Mouse (Mus musculus) 3T3-L1 (cell line): Measurements from ENCODE around the gene Stau1.

ENCODE experiments used
- DNase-seq: peaks from one replicate; pipeline ENCODE4 v3.0.0-alpha.2; 2015; ENCODE audit warnings: low read depth, low spot score

Stau1 gene

DNA sequence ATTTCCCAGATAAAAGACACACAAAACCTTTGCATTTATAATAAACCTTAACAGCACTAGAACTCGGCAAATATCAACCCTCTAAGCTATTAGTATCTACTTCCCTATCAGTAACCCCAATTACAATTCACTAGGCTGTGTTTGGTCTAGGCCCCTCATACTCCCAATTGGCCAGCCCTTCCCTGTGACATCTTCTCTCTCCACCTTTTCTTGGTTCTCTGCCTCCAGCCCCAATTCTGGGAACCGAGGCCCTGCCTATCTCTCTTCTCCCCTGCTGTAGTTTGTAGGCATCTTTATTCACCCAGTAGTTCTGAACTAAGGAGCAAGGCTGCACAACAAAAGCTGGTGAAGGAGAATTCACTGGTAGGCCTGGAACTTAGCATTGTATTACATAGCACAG is 72.1 kb downstream of the Stau1 start:
- no peak for DNase-seq

DNA sequence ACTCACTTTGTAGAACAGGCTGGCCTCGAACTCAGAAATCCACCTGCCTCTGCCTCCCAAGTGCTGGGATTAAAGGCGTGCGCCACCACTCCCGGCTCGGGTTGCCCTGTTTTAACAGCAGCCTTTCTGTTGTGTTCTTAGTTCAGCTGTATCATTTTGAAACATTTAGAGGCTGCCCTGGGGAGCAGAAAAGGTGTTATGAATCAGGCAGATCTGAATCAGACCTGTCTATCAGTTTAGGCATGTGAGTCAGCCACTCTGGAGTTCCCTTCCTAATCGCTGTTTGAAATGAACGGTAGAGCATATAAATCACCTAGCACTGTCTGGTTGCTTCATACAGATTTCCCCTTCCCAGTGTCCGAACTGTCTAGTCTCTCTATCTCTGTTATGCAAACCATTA is 85.6 kb downstream of the Stau1 start:
- DNase-seq: peak; percentile 18

DNA sequence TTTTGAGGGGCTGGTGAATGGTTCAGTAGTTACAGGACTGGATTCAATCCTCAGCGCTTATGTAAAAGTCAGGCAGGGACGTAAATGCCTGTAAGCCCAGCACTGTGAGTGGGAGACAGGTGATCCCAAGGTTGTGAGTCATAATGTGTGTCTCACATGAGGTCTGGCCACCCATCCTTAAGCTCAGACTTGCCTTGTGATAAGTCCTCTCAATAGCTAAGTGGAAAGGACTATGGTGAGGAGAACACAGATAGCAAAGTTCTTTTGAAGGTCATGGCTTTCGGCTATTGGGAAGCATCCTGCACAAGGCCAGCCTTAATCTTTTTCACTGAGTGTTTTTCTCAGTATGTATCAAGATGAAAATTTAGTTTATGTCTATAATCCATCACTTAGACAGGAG is 86.4 kb downstream of the Stau1 start:
- peak; percentile 36 for DNase-seq

DNA sequence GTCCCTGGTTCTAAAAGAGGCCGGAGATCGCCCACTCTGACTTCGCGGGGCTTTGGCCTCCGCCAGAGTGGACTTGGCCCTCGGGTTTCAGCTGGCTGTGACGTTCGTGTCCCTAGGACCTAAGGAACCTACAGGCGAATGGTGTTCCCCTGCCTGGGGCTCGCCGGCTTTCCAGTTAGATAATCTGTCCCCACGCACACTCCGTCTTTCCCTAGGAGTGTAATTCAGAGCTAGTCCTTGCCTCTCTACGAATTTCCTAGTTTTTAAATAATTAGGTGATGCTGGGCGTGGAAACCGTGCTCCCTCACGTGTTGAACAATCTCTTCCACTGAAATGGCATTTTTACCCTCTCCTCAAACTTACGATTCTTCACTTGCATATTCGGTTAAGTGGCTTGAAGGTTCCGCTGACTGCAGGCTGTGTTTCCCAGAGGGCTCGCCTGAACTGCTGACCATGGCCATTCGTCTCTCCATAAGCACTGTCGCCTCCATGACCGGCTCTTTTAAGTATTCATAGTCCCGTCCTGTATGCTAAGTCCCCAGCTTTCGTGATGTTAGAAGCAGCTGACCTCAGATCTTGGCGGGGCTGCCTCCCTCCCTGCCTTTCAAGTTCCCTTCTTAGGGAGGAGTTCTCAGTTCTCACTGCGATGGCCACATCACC is 89.4 kb downstream of the Stau1 start:
- peak; percentile 53 for DNase-seq

DNA sequence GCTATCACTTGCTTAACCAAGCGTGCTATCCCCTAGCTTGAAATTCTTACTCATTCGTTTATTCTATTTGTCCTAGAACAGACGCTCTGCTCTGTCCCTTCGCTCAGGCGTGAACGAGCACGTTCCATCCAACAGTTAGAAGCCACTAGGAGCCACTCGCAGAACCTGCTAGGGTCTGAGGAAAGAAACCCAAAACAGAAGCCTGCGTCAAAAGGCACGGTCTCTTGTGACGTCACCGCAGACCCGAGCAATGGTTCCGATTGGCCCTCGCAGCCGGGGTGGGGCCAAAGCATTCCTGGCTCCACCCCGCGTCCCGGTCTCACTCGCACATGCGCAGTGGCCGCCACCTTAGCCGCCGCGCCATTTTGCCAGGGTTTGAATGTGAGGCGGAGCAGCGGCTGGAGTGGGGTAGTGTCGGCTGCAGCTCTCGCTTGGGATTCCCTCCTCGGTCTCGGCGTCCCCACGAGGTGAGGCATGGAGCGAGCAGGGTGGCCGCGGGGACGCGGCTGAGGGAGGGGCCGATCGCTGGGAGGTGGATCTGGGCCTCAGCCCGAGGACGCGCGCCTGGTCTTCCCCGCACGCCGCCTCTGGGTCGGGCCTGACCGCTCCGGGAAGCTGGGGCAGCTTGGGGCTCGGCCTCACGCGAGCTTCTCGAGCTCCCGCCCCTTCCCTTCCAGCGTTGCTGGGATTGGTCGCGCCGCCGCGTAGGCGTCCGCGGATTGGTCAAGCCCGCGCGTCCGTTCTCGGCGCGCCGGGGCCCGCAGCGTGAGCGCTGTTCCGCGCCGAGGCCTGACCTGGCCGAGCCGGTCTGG is 90.2 kb downstream of the Stau1 start, which contains the start of gene Cse1l:
Cse1l (plus strand) TSS at position 330 of the 812 bp plus-strand sequence.
- peak; percentile 97 for DNase-seq

DNA sequence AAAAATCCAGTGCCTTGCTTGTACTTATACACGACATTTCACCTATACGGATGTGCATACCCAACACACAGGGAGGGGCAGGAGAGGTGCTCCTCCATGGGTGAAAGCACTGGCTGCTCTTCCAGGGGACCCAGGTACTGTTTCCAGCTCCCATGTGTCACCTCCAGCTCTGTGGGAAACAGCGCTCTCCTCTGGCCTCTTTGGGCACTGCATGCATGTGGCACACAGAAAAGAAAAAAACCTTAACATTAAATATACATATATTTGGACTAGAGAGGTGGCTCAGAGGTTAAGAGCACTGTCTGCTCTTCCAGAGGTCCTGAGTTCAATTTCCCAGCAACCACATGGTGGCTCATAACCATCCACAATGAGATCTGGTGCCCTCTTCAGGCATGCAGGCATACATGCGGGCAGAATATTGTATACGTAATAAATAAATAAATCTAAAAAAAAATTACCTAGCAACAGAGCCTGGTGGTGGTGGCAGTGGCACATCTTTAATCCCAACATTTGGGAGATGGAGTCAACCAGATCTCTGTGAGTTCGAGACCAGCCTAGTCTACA is 92.3 kb downstream of the Stau1 start:
- peak; percentile 27 for DNase-seq

DNA sequence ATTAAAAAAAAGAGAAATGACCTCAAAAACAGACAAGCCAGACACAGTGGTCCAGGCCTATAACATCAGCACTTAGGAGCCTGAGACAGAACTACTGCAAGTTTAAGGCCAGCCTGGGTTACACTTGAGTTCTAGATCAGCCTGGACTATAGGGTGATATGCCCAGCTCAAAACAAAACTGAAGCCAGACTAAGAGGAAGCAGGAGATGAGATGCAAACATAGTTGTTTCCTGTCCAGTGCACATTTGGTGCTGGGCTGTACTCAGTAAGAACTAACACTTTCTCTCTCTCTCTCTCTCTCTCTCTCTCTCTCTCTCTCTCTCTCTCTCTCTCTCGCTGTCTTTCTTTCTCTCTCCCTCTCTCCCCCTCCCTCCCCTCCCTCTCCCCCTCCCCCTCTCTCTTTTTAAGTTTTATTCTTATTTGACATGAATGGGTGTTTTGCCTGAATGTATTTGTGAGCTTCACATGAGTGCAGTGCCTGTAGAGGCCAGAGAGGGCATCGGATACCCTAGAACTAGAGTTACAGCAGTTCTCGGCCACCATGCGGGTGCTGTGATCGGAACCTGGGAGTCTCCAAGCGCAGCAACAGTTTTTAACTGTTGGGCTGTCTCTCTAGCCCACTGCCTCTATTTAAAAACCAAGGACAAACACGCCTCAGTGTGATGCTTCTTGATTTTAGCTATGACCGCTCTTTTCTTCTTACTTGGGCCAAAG is 95.2 kb downstream of the Stau1 start:
- DNase-seq: no peak

DNA sequence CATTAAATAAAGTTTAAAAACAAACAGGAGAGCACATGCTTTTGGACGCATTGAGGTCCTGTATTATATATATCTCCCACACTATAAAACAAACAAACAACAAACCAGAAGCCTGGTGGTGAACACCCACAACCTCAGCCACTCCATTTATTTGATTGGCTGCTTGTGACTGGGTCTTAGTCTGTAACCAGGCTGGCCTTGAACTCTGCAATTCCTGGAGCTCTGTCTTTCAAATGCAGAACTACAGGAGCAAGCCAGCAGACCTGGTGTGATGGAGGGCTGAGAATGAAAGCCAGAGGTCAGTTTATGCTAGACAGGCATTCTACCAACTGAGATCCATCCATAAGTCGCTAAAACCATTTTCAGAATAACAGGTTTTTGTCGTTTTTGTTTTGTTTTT is 96.4 kb downstream of the Stau1 start:
- no peak for DNase-seq

DNA sequence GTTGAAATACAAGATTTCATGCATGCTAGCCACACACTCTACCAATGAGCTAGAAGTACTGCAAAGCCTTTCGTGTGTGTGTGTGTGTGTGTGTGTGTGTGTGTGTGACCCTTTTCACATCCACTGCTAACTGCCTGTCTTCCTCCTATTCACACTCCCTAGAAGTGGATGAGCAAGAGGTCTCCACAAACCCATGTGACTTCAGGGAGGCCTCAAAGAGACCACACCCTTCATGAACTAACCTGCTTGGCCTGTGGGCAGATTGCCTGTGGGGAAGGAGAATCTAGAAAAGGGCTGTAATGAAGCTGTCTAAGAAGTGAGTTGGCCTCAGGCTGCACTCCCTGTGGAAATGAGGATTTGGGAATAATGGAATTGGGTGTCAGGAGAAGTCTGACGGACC is 96.9 kb downstream of the Stau1 start:
- DNase-seq: peak; percentile 21
